Mouse (Mus musculus) ES-E14 (cell line): Measurements from ENCODE around the gene Zranb3.

Source experiments
- CHD2 ChIP-seq: IDR thresholded peaks from 2 replicates; pipeline ENCODE4 v1.6.1; 2014; ENCODE audit warnings: mild to moderate bottlenecking, low read depth, low read length, inconsistent platforms
- HCFC1 ChIP-seq: IDR thresholded peaks from 2 replicates; pipeline ENCODE4 v1.6.1; 2012; ENCODE audit warnings: low read length, inconsistent platforms, borderline replicate concordance; ENCODE audit not compliant: insufficient read depth
- MAFK ChIP-seq: IDR thresholded peaks from 2 replicates; pipeline ENCODE4 v1.6.1; 2014; ENCODE audit warnings: mild to moderate bottlenecking, low read depth, low read length, inconsistent platforms; ENCODE audit not compliant: insufficient read depth
- ZC3H11A ChIP-seq: IDR thresholded peaks from 2 replicates; pipeline ENCODE4 v1.6.1; 2012; ENCODE audit warnings: low read depth, mild to moderate bottlenecking, inconsistent platforms, low read length, borderline replicate concordance
- ZNF384 ChIP-seq: IDR thresholded peaks from 2 replicates; pipeline ENCODE4 v1.6.1; 2012; ENCODE audit warnings: low read depth, low read length, inconsistent platforms

DNA sequence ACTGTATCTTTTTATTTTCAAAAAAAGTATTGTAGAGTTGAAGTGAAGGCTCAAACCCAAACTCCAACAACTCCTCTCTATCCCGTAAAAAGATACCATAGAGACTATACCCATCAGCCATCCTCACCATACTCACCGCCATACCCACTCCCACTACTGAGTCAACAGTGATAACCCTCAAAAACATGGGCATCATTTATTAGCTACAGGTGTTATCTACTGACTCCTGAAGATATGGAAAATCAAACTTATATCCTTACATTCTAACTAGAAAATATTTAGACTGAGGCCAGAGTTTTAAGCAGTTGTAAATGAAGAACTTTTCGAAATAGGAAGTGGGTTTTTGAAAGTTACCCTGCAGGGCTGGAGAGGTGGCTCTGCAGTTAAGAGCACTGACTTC, 32.8 kb downstream of the Zranb3 start:
- no peak for TF ChIP-seq CHD2
- no peak for TF ChIP-seq ZC3H11A
- no peak for TF ChIP-seq MAFK
- TF ChIP-seq HCFC1, result no peak
- no peak for TF ChIP-seq ZNF384
